Mouse (Mus musculus) heart, postnatal 10 days (tissue): ENCODE measurements around the gene Sp7. TPM values are rescaled to one million over a fixed set of nuclear protein-coding genes. Genes with fewer than 3 reads are reported as not detected.

ENCODE experiments used
- DNase-seq, 2 experiments: peaks; one replicate each; pipeline ENCODE4 v3.0.0; 2021
- intact Hi-C: fragments of 180-260 bp; cut with DNase I; formaldehyde crosslinking; loops from one replicate; pipeline ENCODE4 v1.15.1; 2025
- total RNA-seq, 2 experiments: library from RNA; stranded (reverse); gene quantifications; 2 replicates each; pipeline ENCODE4 v1.2.3; 2021

Sp7 gene
- total RNA-seq, 2 experiments from 2014 or later, result not detected

GRCm38 (mm10) chr15:102392520-102392919 is 25.5 kb upstream of the Sp7 start:
- intact Hi-C loops, result loop anchor here (5.0 kb wide), 1 partner anchor 65 kb away; the partner anchor contains the start of gene Prr13
- no peak for DNase-seq

GRCm38 (mm10) chr15:102388942-102389341 is 22.0 kb upstream of the Sp7 start:
- no peak for DNase-seq
- intact Hi-C loops, result no loop called here

- intact Hi-C loops, result no loop called here
Measured at GRCm38 (mm10) chr15:102386640-102387039, 19.7 kb upstream of the Sp7 start.

GRCm38 (mm10) chr15:102383671-102384070 is 16.7 kb upstream of the Sp7 start:
- intact Hi-C loops, result no loop called here
- no peak for DNase-seq

More at GRCm38 (mm10) chr15:102386640-102387039, 19.7 kb upstream of the Sp7 start:
- no peak for DNase-seq

GRCm38 (mm10) chr15:102381575-102381974 is 14.6 kb upstream of the Sp7 start:
- intact Hi-C loops, result loop anchor here (1.0 kb wide), 1 partner anchor 40 kb away; no protein-coding TSS in a partner anchor
- peak; percentile 87 to 91 for DNase-seq

GRCm38 (mm10) chr15:102377810-102378262 is 10.9 kb upstream of the Sp7 start:
- intact Hi-C loops, result loop anchor here (1.0 to 2.0 kb wide), 3 partner anchors 27 to 91 kb away; partner anchors contain the start of gene Aaas
- DNase-seq, result peak; percentile 75 to 84

GRCm38 (mm10) chr15:102377163-102377543 is 10.2 kb upstream of the Sp7 start:
- peak; percentile 93 to 96 for DNase-seq

GRCm38 (mm10) chr15:102376453-102377162 is 9.6 kb upstream of the Sp7 start:
- peak in 1 of 2 experiments; percentile 69 for DNase-seq
- intact Hi-C loops, result loop anchor here (1.0 to 2.0 kb wide), 3 partner anchors 26 to 89 kb away; partner anchors contain the start of gene Aaas

More at GRCm38 (mm10) chr15:102377163-102377543, 10.2 kb upstream of the Sp7 start:
- intact Hi-C loops, result loop anchor here (1.0 to 2.0 kb wide), 3 partner anchors 26 to 90 kb away; partner anchors contain the start of gene Aaas

GRCm38 (mm10) chr15:102370727-102371126 is 3.7 kb upstream of the Sp7 start:
- DNase-seq, result no peak
- intact Hi-C loops, result no loop called here

GRCm38 (mm10) chr15:102369972-102370371 is 3.0 kb upstream of the Sp7 start:
- DNase-seq, result no peak
- intact Hi-C loops, result no loop called here

- no peak for DNase-seq
- intact Hi-C loops, result no loop called here
Measured at GRCm38 (mm10) chr15:102366238-102366637, 744 bp downstream of the Sp7 start.

GRCm38 (mm10) chr15:102364678-102365077 is 2.3 kb downstream of the Sp7 start:
- intact Hi-C loops, result no loop called here
- DNase-seq, result no peak

GRCm38 (mm10) chr15:102362648-102363047 is 4.3 kb downstream of the Sp7 start:
- intact Hi-C loops, result no loop called here
- peak; percentile 37 to 52 for DNase-seq

- no peak for DNase-seq
- intact Hi-C loops, result no loop called here
Measured at GRCm38 (mm10) chr15:102358834-102359233, 8.1 kb downstream of the Sp7 start.

GRCm38 (mm10) chr15:102358126-102358525 is 8.9 kb downstream of the Sp7 start:
- DNase-seq, result no peak
- intact Hi-C loops, result no loop called here

GRCm38 (mm10) chr15:102356501-102357325 is 10.3 kb downstream of the Sp7 start:
- DNase-seq, result no peak
- intact Hi-C loops, result loop anchor here (1.0 kb wide), 1 partner anchor 19 kb away; no protein-coding TSS in a partner anchor

- peak in 1 of 2 experiments; percentile 14 for DNase-seq
Measured at GRCm38 (mm10) chr15:102355871-102356441, 11.0 kb downstream of the Sp7 start.

GRCm38 (mm10) chr15:102355134-102355870 is 11.7 kb downstream of the Sp7 start:
- intact Hi-C loops, result no loop called here
- peak; percentile 71 to 82 for DNase-seq

More at GRCm38 (mm10) chr15:102355871-102356441, 11.0 kb downstream of the Sp7 start:
- intact Hi-C loops, result loop anchor here (1.0 kb wide), 1 partner anchor 19 kb away; no protein-coding TSS in a partner anchor

- DNase-seq, result no peak
- intact Hi-C loops, result no loop called here
Measured at GRCm38 (mm10) chr15:102353986-102354385, 13.0 kb downstream of the Sp7 start.

- no peak for DNase-seq
- intact Hi-C loops, result no loop called here
Measured at GRCm38 (mm10) chr15:102352177-102352576, 14.8 kb downstream of the Sp7 start.
